Mouse (Mus musculus): ENCODE measurements at regions not wholly inside any gene's neighbourhood (a gene's known extent, or its start where the extent isn't known, plus 50 kb on each side); places are given as distances from the start of the nearest gene placed in this dataset.

- Histone ChIP-seq H3K36me3 (replicated peaks; ENCODE audit: low read length) (no peaks in the 10 kb centered on the region), H3K27me3 (replicated peaks) (no peaks in the 10 kb centered on the region), H3K4me1 (peaks cover 73% of the 10 kb centered on the region), H3K4me3 (replicated peaks) (no peak overlapping the region), H3K9me3 (no peaks in the 10 kb centered on the region)
- no peak for TF ChIP-seq GATA1 (IDR thresholded peaks at IDR 0.05; ENCODE audit: borderline replicate concordance, low read length)
- no peak for TF ChIP-seq FLI1 (IDR thresholded peaks at IDR 0.05; ENCODE audit: low read length)
Measured at GRCm38 (mm10) chr11:31721908-31722307, 50.2 kb upstream of the Bod1 start.

- Histone ChIP-seq H3K36me3 (replicated peaks; ENCODE audit: low read length) (no peaks in the 10 kb centered on the region), H3K4me1 (peaks cover 73% of the 10 kb centered on the region), H3K9me3 (no peaks in the 10 kb centered on the region), H3K4me3 (replicated peaks) (no peak overlapping the region), H3K27me3 (replicated peaks) (no peaks in the 10 kb centered on the region)
- TF ChIP-seq FLI1 (IDR thresholded peaks at IDR 0.05; ENCODE audit: low read length), result no peak
- no peak for TF ChIP-seq GATA1 (IDR thresholded peaks at IDR 0.05; ENCODE audit: borderline replicate concordance, low read length)
Measured at GRCm38 (mm10) chr11:31724506-31724905, 52.8 kb upstream of the Bod1 start.

- H3K9me3 ChIP-seq, result no peaks in the 10 kb centered on the region
- H3K4me3 ChIP-seq (replicated peaks), result peak overlapping the region; percentile 68
- TF ChIP-seq FLI1 (IDR thresholded peaks at IDR 0.05; ENCODE audit: low read length) (no peak), GATA1 (IDR thresholded peaks at IDR 0.05; ENCODE audit: borderline replicate concordance, low read length) (no peak)
Measured at GRCm38 (mm10) chr11:31725936-31726647, 54.4 kb upstream of the Bod1 start.

GRCm38 (mm10) chr11:31727289-31727688 lies 55.6 kb upstream of the Bod1 start:
- Histone ChIP-seq H3K9me3 (no peaks in the 10 kb centered on the region), H3K36me3 (replicated peaks; ENCODE audit: low read length) (no peaks in the 10 kb centered on the region), H3K4me1 (peaks cover 82% of the 10 kb centered on the region), H3K4me3 (replicated peaks) (no peak overlapping the region), H3K27me3 (replicated peaks) (no peaks in the 10 kb centered on the region)
- TF ChIP-seq GATA1 (IDR thresholded peaks at IDR 0.05; ENCODE audit: borderline replicate concordance, low read length), result no peak
- no peak for TF ChIP-seq FLI1 (IDR thresholded peaks at IDR 0.05; ENCODE audit: low read length)

More at GRCm38 (mm10) chr11:31725936-31726647, 54.4 kb upstream of the Bod1 start:
- H3K27me3 ChIP-seq (replicated peaks), result no peaks in the 10 kb centered on the region
- H3K4me1 ChIP-seq, result peaks cover 80% of the 10 kb centered on the region
- no peaks in the 10 kb centered on the region for H3K36me3 ChIP-seq (replicated peaks; ENCODE audit: low read length)

GRCm38 (mm10) chr11:31729728-31730127 lies 58.0 kb upstream of the Bod1 start:
- Histone ChIP-seq H3K36me3 (replicated peaks; ENCODE audit: low read length) (no peaks in the 10 kb centered on the region), H3K4me3 (replicated peaks) (no peak overlapping the region), H3K4me1 (peaks cover 93% of the 10 kb centered on the region), H3K9me3 (no peaks in the 10 kb centered on the region), H3K27me3 (replicated peaks) (no peaks in the 10 kb centered on the region)
- no peak for TF ChIP-seq GATA1 (IDR thresholded peaks at IDR 0.05; ENCODE audit: borderline replicate concordance, low read length)

- no peaks in the 10 kb centered on the region for H3K27me3 ChIP-seq (replicated peaks)
- H3K4me3 ChIP-seq (replicated peaks), result no peak overlapping the region
- peaks cover 93% of the 10 kb centered on the region for H3K4me1 ChIP-seq
- H3K9me3 ChIP-seq, result no peaks in the 10 kb centered on the region
- TF ChIP-seq GATA1 (IDR thresholded peaks at IDR 0.05; ENCODE audit: borderline replicate concordance, low read length) (no peak), FLI1 (IDR thresholded peaks at IDR 0.05; ENCODE audit: low read length) (no peak)
- no peaks in the 10 kb centered on the region for H3K36me3 ChIP-seq (replicated peaks; ENCODE audit: low read length)
Measured at GRCm38 (mm10) chr11:31730181-31730580, 58.5 kb upstream of the Bod1 start.

GRCm38 (mm10) chr11:31730680-31731079 lies 59.0 kb upstream of the Bod1 start:
- Histone ChIP-seq H3K4me3 (replicated peaks) (no peak overlapping the region), H3K36me3 (replicated peaks; ENCODE audit: low read length) (no peaks in the 10 kb centered on the region), H3K9me3 (no peaks in the 10 kb centered on the region), H3K4me1 (peaks cover 93% of the 10 kb centered on the region), H3K27me3 (replicated peaks) (no peaks in the 10 kb centered on the region)
- TF ChIP-seq GATA1 (IDR thresholded peaks at IDR 0.05; ENCODE audit: borderline replicate concordance, low read length) (no peak), FLI1 (IDR thresholded peaks at IDR 0.05; ENCODE audit: low read length) (no peak)

- TF ChIP-seq GATA1 (IDR thresholded peaks at IDR 0.05; ENCODE audit: borderline replicate concordance, low read length) (no peak), FLI1 (IDR thresholded peaks at IDR 0.05; ENCODE audit: low read length) (no peak)
- H3K27me3 ChIP-seq (replicated peaks), result no peaks in the 10 kb centered on the region
- H3K9me3 ChIP-seq, result no peaks in the 10 kb centered on the region
Measured at GRCm38 (mm10) chr11:31731459-31731858, 59.8 kb upstream of the Bod1 start.

GRCm38 (mm10) chr11:31732342-31732741 lies 60.7 kb upstream of the Bod1 start:
- Histone ChIP-seq H3K4me3 (replicated peaks) (peak overlapping the region; percentile 80), H3K27me3 (replicated peaks) (no peaks in the 10 kb centered on the region)

More at GRCm38 (mm10) chr11:31731459-31731858, 59.8 kb upstream of the Bod1 start:
- Histone ChIP-seq H3K4me3 (replicated peaks) (no peak overlapping the region), H3K36me3 (replicated peaks; ENCODE audit: low read length) (no peaks in the 10 kb centered on the region), H3K4me1 (peaks cover 93% of the 10 kb centered on the region)

GRCm38 (mm10) chr11:31732958-31733357 lies 61.3 kb upstream of the Bod1 start:
- peaks cover 94% of the 10 kb centered on the region for H3K4me1 ChIP-seq
- no peak for TF ChIP-seq FLI1 (IDR thresholded peaks at IDR 0.05; ENCODE audit: low read length)
- TF ChIP-seq GATA1 (IDR thresholded peaks at IDR 0.05; ENCODE audit: borderline replicate concordance, low read length), result no peak
- H3K4me3 ChIP-seq (replicated peaks), result peak overlapping the region; percentile 43
- H3K9me3 ChIP-seq, result no peaks in the 10 kb centered on the region
- no peaks in the 10 kb centered on the region for H3K36me3 ChIP-seq (replicated peaks; ENCODE audit: low read length)
- no peaks in the 10 kb centered on the region for H3K27me3 ChIP-seq (replicated peaks)

More at GRCm38 (mm10) chr11:31732342-31732741, 60.7 kb upstream of the Bod1 start:
- TF ChIP-seq GATA1 (IDR thresholded peaks at IDR 0.05; ENCODE audit: borderline replicate concordance, low read length) (no peak), FLI1 (IDR thresholded peaks at IDR 0.05; ENCODE audit: low read length) (no peak)
- Histone ChIP-seq H3K4me1 (peaks cover 92% of the 10 kb centered on the region), H3K9me3 (no peaks in the 10 kb centered on the region), H3K36me3 (replicated peaks; ENCODE audit: low read length) (no peaks in the 10 kb centered on the region)
